Mouse (Mus musculus): ENCODE measurements around the gene Sord.

- TF ChIP-seq CTCF (IDR thresholded peaks at IDR 0.05; ENCODE audit: insufficient read depth, low read length) (no peak), POLR2A (IDR thresholded peaks at IDR 0.05; ENCODE audit: borderline replicate concordance, extremely low read depth, low read depth, low read length) (no peak)
These were observed 49.5 kb upstream of the Sord start for GRCm38 (mm10) chr2:122185086-122185485.
